Mouse (Mus musculus): ENCODE data around the gene Rps4x. TPM values are rescaled to one million over a fixed set of nuclear protein-coding genes. Genes with fewer than 3 reads are reported as not detected.

Gene Rps4x
- total and polyA plus RNA-seq, 3 experiments: 1,993 to 2,760 TPM; not detected in 1

DNA sequence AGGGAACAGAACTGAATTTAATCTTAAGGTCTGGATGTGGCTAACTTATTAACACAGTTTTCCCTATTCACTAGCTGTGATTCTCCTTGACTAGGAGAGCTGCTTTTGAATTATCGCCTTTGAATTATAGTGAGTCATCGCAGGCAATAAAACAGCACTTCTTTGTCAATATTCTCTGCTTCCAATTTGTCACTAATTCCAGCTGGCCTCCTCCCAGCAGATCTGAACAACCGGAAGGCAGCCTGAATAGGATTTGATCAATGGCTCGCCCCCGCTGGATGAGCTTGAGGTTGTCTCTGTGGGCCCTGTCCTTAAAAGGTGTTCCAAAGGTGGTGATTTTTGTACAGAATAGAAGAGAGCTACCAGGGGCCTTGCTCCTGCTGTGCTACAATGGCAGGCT, 22.7 kb downstream of the Rps4x start:
- H3K27ac ChIP-seq (ENCODE audit: control insufficient read depth, low read depth, low read length): no peak overlapping the region
- no peaks in the 10 kb centered on the region for H3K79me2 ChIP-seq (ENCODE audit: control insufficient read depth, insufficient read depth, low read length, poor library complexity)
- H3K27me3 ChIP-seq (ENCODE audit: control insufficient read depth in 1 of 2, insufficient read depth in 2 of 2, low read length in 2 of 2): no peaks in the 10 kb centered on the region
- H3K4me3 ChIP-seq (ENCODE audit: control insufficient read depth in 1 of 2, insufficient read depth in 1 of 2, low read depth in 2 of 2, low read length in 2 of 2): no peak overlapping the region
- TF ChIP-seq GABPA (IDR thresholded peaks at IDR 0.05; ENCODE audit: low read depth, low read length): no peak
- TF ChIP-seq MYC (IDR thresholded peaks at IDR 0.05; ENCODE audit: low read depth, low read length): no peak
- TF ChIP-seq CHD2 (IDR thresholded peaks at IDR 0.05; ENCODE audit: low read length): no peak
- TF ChIP-seq UBTF (IDR thresholded peaks at IDR 0.05; ENCODE audit: borderline replicate concordance, insufficient read depth, low read depth, low read length): no peak
- no peak for TF ChIP-seq CTCF (IDR thresholded peaks at IDR 0.05 in 2 of 3, conservative IDR thresholded peaks at IDR 0.05 in 1 of 3; ENCODE audit: control insufficient read depth in 1 of 3, insufficient read depth in 1 of 3, low read depth in 2 of 3, low read length in 3 of 3, poor library complexity in 1 of 3, severe bottlenecking in 1 of 3)
- TF ChIP-seq ELF1 (IDR thresholded peaks at IDR 0.05; ENCODE audit: low read depth, low read length): no peak
- no peak for TF ChIP-seq ETS1 (IDR thresholded peaks at IDR 0.05; ENCODE audit: low read depth, low read length)
- TF ChIP-seq USF1 (IDR thresholded peaks at IDR 0.05; ENCODE audit: low read depth, low read length): no peak
- no peak for TF ChIP-seq POLR2A (IDR thresholded peaks at IDR 0.05; ENCODE audit: control insufficient read depth in 1 of 2, insufficient read depth in 1 of 2, low read depth in 1 of 2, low read length in 2 of 2, poor library complexity in 1 of 2)
- TF ChIP-seq POLR2AphosphoS5 (IDR thresholded peaks at IDR 0.05; ENCODE audit: borderline replicate concordance, low read depth, low read length): no peak
- peaks cover 0 to 9% of the 10 kb centered on the region in 2 experiments; a peak in 2 of 4 replicates for H3K36me3 ChIP-seq (ENCODE audit: control insufficient read depth in 1 of 2, insufficient read depth in 2 of 2, low read length in 2 of 2)
- no peak for DNase-seq (ENCODE audit: low read depth, low spot score)
- H3K9me3 ChIP-seq (replicated peaks; ENCODE audit: insufficient read depth, low read length): no peaks in the 10 kb centered on the region
- no peak overlapping the region for H3K9ac ChIP-seq (ENCODE audit: control insufficient read depth, low read depth, low read length, poor library complexity, severe bottlenecking)
- H3K4me1 ChIP-seq (ENCODE audit: control insufficient read depth in 1 of 2, insufficient read depth in 2 of 2, low read length in 2 of 2): peaks cover 8% of the 10 kb centered on the region in 2 experiments

DNA sequence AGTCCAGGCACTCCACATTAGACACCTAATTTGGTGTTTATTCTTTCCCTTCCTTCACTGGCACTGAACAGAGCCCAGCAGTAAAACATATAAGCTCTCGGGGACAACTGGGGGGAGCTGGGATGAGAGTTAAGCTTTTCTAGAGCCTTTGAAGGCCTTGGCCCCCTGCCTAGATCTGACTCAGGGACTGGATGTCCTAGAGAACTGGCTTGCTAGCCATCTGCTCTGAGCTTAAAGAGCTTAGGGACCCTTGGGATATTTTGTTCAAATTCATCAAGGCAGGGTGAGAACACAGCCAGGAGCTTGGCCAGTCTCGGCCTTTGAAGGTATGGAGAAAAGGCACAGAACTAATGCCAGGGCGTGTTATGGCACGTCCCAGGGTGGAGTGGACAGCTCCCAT, 25.7 kb downstream of the Rps4x start:
- H3K79me2 ChIP-seq (ENCODE audit: control insufficient read depth, insufficient read depth, low read length, poor library complexity): no peaks in the 10 kb centered on the region
- no peaks in the 10 kb centered on the region; a peak in 1 of 4 replicates for H3K4me1 ChIP-seq (ENCODE audit: control insufficient read depth in 1 of 2, insufficient read depth in 2 of 2, low read length in 2 of 2)
- no peak overlapping the region for H3K27ac ChIP-seq (ENCODE audit: control insufficient read depth, low read depth, low read length)
- no peaks in the 10 kb centered on the region for H3K27me3 ChIP-seq (ENCODE audit: control insufficient read depth in 1 of 2, insufficient read depth in 2 of 2, low read length in 2 of 2)
- H3K9me3 ChIP-seq (replicated peaks; ENCODE audit: insufficient read depth, low read length): no peaks in the 10 kb centered on the region
- TF ChIP-seq MYC (IDR thresholded peaks at IDR 0.05; ENCODE audit: low read depth, low read length): no peak
- TF ChIP-seq TCF12 (IDR thresholded peaks at IDR 0.05; ENCODE audit: low read depth, low read length): no peak
- TF ChIP-seq MYB (IDR thresholded peaks at IDR 0.05; ENCODE audit: low read depth, low read length): no peak
- TF ChIP-seq MEF2A (IDR thresholded peaks at IDR 0.05; ENCODE audit: extremely low read depth, insufficient replicate concordance, low read depth, low read length, poor library complexity, severe bottlenecking): no peak
- TF ChIP-seq MAFK (IDR thresholded peaks at IDR 0.05; ENCODE audit: borderline replicate concordance, low read depth, low read length): no peak
- TF ChIP-seq ZMIZ1 (IDR thresholded peaks at IDR 0.05; ENCODE audit: low read depth, low read length): no peak
- no peak for TF ChIP-seq RAD21 (IDR thresholded peaks at IDR 0.05; ENCODE audit: low read depth, low read length)
- TF ChIP-seq RCOR1 (IDR thresholded peaks at IDR 0.05; ENCODE audit: low read depth, low read length): no peak
- TF ChIP-seq TBP (IDR thresholded peaks at IDR 0.05; ENCODE audit: low read depth, low read length): no peak
- no peak for TF ChIP-seq GABPA (IDR thresholded peaks at IDR 0.05; ENCODE audit: low read depth, low read length)
- TF ChIP-seq MXI1 (IDR thresholded peaks at IDR 0.05; ENCODE audit: low read depth, low read length): no peak
- TF ChIP-seq CHD1 (IDR thresholded peaks at IDR 0.05; ENCODE audit: low read depth, low read length): no peak
- TF ChIP-seq SMC3 (IDR thresholded peaks at IDR 0.05; ENCODE audit: low read depth, low read length): no peak
- TF ChIP-seq ZKSCAN1 (IDR thresholded peaks at IDR 0.05; ENCODE audit: low read depth, low read length): no peak
- no peak for TF ChIP-seq NRF1 (IDR thresholded peaks at IDR 0.05; ENCODE audit: insufficient read depth, low read depth, low read length, poor library complexity, severe bottlenecking)
- TF ChIP-seq MAZ (IDR thresholded peaks at IDR 0.05; ENCODE audit: low read depth, low read length): no peak
- no peak for TF ChIP-seq POLR2AphosphoS2 (IDR thresholded peaks at IDR 0.05; ENCODE audit: low read length)
- TF ChIP-seq KAT2A (conservative IDR thresholded peaks at IDR 0.05; ENCODE audit: low read depth, low read length): no peak
- no peak for TF ChIP-seq E2F4 (IDR thresholded peaks at IDR 0.05; ENCODE audit: borderline replicate concordance, low read depth, low read length)
- no peak overlapping the region for H3K9ac ChIP-seq (ENCODE audit: control insufficient read depth, low read depth, low read length, poor library complexity, severe bottlenecking)
- DNase-seq (ENCODE audit: low read depth, low spot score): no peak
- H3K4me3 ChIP-seq (ENCODE audit: control insufficient read depth in 1 of 2, insufficient read depth in 1 of 2, low read depth in 2 of 2, low read length in 2 of 2): no peak overlapping the region
- peaks cover 0 to 2% of the 10 kb centered on the region in 2 experiments; a peak in 1 of 4 replicates for H3K36me3 ChIP-seq (ENCODE audit: control insufficient read depth in 1 of 2, insufficient read depth in 2 of 2, low read length in 2 of 2)

All from MEL (cell line).